Mouse (Mus musculus): Measurements from ENCODE around the gene Gm10073. TPM values are rescaled to one million over a fixed set of nuclear protein-coding genes. Genes with fewer than 3 reads are reported as not detected.
"Not testable (repeated sequence)": the region's sequence is repeated elsewhere in the genome, so short reads cannot be mapped to it uniquely, and the experiment has no call there.

Gm10073 gene
- polyA plus RNA-seq, 1 experiment: 67.4 TPM

DNA sequence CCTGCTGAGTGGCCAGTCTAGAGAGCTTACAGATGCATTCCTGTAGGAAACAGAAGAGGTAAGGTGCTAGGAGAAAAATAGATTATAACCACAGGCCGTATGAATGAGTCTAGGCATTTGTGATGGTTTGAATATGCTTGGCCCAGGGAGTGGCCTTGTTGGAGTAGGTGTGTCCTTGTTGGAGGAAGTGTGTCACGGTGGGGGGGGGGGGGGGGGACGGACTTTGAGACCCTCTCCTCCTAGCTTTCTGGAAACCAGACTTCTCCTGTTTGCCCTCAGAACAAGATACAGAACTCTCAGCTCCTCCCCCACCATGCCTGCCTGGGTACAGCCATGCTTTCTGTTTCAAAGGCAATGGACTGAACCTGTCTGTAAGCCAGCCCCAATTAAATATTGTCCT lies 19.2 kb upstream of the Gm10073 start:
- DNase-seq (ENCODE audit: low read depth): no peak
- TF ChIP-seq CTCF (IDR thresholded peaks at IDR 0.05; ENCODE audit: borderline replicate concordance, extremely low read depth, insufficient read depth, insufficient read length) (no peak), POLR2A (IDR thresholded peaks at IDR 0.05; ENCODE audit: borderline replicate concordance, extremely low read depth, insufficient read depth, insufficient read length, poor library complexity, severe bottlenecking) (no peak)

DNA sequence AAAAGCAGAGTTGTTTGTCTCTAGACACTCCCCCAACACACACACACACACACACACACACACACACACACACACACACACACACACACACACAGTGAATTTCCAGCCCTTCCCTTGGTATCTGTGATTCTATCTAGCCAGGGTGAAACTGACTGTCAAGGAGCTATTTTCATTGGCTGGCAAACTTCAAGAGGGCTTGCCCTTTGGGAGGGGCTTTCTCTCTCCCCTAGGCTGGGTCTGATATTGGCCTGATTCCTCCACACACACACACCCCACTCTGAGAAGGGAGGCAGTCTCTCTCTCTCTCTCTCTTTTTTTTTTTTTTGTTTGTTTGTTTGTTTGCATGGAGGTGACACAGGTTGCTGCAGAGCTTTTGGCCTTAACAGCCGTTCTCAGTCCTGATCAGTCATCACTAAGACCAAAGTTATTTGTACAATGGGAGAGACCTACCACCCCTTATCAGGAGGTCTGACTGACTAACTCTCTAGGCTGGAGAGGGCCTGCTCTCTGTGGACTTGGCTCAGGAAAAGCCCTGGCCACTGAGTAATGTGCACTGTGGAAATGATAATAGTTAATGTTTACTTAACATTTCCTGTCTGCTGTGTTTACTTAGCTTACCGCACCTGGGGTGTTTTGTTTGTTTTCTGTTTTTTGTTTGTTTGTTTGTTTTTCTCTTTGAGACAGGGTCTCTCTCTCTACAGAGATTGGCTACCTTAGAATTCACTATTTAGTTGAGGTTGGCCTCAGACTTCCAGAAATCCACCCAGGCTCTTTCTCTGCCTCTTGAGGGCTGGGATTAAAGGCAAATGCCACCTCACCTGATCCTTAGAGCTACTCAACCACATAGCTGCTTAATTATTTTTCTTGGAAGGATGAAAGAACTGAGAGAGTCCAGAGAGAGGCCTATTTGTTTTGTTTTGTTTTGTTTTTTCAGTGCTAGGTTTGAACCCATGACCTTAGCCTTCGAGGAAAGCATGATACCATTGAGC lies 15.5 kb upstream of the Gm10073 start:
- DNase-seq (ENCODE audit: low read depth): no peak
- no peak for TF ChIP-seq CTCF (IDR thresholded peaks at IDR 0.05; ENCODE audit: borderline replicate concordance, extremely low read depth, insufficient read depth, insufficient read length)
- no peak for TF ChIP-seq POLR2A (IDR thresholded peaks at IDR 0.05; ENCODE audit: borderline replicate concordance, extremely low read depth, insufficient read depth, insufficient read length, poor library complexity, severe bottlenecking)

DNA sequence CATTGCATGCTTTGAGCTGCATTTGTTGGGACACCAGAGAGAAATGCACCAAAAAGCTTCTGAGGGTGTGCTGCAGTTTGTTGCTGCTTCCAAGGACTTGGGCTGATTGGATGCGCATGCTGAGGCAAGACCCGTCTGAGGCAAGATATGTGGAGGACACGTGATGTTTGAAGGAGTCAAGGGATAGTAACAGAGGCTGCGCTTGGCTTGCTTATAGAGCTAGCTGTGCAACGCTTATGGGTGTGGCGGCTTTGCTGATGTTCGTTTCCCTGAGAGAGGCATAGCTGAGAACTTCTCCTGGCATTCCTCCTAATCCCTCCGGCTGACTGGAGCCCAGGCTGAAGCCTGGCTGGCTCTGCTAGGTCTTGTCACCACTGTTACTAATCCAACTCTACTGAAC lies 13.6 kb upstream of the Gm10073 start:
- DNase-seq (ENCODE audit: low read depth): no peak
- TF ChIP-seq CTCF (IDR thresholded peaks at IDR 0.05; ENCODE audit: borderline replicate concordance, extremely low read depth, insufficient read depth, insufficient read length): no peak

DNA sequence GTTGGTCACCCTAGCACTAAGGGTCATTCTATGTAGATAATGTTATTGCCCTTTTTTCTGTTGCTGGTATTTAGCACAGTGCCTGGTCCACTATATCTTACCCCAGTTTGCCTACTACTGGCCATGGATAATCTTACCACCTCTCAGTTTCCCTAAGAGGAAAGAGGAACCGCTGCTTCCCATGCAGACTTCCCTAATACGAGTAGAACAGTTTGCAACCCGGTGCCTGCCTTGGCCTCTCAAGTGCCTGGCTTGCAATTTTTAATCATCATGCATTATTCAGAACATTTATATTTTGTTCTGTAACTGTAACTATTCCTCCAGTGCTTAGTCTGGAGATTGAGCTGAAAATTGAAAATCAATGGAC lies 12.4 kb upstream of the Gm10073 start:
- no peak for TF ChIP-seq POLR2A (IDR thresholded peaks at IDR 0.05; ENCODE audit: borderline replicate concordance, extremely low read depth, insufficient read depth, insufficient read length, poor library complexity, severe bottlenecking)
- no peak for TF ChIP-seq CTCF (IDR thresholded peaks at IDR 0.05; ENCODE audit: borderline replicate concordance, extremely low read depth, insufficient read depth, insufficient read length)
- no peak for DNase-seq (ENCODE audit: low read depth)

DNA sequence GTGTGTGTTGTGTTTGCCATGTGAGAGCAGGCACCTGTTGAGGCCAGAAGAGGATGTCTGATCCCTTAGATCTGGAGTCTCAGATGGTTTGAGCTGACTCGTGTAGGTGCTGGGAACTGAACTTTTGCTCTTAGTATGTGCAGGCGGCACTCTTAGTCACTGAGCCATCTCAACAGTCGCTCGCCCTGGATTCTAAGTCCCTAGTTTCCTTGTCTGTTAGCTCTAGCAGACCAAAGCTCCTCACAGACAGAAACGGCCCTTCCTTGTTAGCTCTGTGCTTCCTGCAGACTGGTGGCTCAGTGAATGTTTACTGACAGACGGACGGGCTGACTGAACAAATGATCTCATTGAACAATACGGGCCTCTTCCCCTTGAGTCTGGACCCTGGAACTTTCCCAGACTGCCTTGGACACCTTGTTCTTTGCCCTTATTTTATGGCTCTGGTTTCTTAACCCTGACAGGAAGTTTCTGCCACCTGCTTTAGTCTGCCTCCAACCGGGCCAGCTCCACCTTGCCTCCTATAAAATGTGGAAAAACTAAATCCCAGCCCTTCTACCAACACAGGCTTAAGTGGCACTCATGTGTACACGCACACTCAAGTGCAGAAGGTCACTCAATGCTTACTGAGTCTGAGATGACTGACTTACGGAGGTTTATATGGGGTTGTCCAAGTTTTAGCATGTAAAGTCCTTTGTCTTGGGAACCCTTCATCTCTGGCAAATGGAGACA lies 11.8 kb upstream of the Gm10073 start:
- TF ChIP-seq POLR2A (IDR thresholded peaks at IDR 0.05; ENCODE audit: borderline replicate concordance, extremely low read depth, insufficient read depth, insufficient read length, poor library complexity, severe bottlenecking): no peak
- TF ChIP-seq CTCF (IDR thresholded peaks at IDR 0.05; ENCODE audit: borderline replicate concordance, extremely low read depth, insufficient read depth, insufficient read length): no peak

DNA sequence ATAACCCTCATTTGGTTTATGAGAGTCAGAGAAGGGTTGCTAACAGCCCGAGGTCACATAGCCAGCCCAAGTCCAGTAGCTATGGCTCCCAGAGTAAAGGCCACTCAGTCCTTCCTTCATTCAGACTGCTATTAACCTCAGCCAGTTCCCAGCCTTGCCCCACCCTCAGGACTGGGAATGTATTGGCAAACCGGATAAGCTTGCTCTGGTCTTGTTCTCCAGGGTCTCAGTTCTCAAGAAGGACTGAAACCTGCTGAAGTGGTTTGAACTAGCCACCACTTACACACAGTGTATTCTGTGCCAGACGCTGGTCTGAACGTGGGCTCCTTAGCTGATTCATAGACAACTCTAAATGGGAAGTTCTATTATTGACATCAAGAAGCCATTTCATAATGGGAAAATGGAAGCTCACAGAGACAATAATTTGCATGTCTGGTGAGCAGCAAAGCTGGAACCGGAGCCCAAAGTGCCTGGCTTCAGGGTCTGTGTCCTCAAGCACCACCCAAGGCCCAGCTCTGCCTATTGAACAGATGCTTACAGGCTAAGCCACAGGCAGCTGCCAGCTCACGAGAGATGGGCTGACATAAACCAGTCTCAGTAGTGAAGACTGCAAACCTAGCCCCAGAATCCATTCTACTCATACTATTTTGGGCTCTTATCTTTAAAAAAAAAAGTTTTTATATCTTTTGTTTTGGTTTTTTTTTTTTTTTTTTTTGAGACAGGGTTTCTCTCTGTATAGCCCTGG lies 8.3 kb upstream of the Gm10073 start:
- no peak for TF ChIP-seq POLR2A (IDR thresholded peaks at IDR 0.05; ENCODE audit: borderline replicate concordance, extremely low read depth, insufficient read depth, insufficient read length, poor library complexity, severe bottlenecking)
- no peak for TF ChIP-seq CTCF (IDR thresholded peaks at IDR 0.05; ENCODE audit: borderline replicate concordance, extremely low read depth, insufficient read depth, insufficient read length)
- DNase-seq (ENCODE audit: low read depth): no peak

More for the DNA sequence above, 11.8 kb upstream of the Gm10073 start:
- DNase-seq (ENCODE audit: low read depth): no peak

DNA sequence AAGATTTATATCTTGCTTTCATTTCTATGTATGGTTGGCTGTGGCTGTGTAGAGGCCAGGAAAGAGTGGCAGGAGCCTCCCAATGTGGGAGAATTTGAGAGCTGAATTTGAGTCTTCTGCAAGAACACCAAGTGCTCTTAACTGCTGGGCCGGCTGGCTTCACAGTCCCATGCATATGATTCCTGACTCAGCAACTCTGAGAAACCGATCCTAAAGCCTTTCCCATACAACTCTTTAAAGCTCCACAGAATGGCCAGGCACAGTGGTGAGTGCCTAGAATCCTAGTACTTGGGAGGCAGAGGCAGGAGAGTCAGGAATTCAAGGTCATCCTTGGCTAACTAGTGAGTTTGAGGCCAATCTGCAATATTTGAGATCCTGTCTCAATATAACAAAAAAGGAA lies 6.2 kb upstream of the Gm10073 start:
- TF ChIP-seq CTCF (IDR thresholded peaks at IDR 0.05; ENCODE audit: borderline replicate concordance, extremely low read depth, insufficient read depth, insufficient read length) (no peak), POLR2A (IDR thresholded peaks at IDR 0.05; ENCODE audit: borderline replicate concordance, extremely low read depth, insufficient read depth, insufficient read length, poor library complexity, severe bottlenecking) (no peak)
- no peak for DNase-seq (ENCODE audit: low read depth)

DNA sequence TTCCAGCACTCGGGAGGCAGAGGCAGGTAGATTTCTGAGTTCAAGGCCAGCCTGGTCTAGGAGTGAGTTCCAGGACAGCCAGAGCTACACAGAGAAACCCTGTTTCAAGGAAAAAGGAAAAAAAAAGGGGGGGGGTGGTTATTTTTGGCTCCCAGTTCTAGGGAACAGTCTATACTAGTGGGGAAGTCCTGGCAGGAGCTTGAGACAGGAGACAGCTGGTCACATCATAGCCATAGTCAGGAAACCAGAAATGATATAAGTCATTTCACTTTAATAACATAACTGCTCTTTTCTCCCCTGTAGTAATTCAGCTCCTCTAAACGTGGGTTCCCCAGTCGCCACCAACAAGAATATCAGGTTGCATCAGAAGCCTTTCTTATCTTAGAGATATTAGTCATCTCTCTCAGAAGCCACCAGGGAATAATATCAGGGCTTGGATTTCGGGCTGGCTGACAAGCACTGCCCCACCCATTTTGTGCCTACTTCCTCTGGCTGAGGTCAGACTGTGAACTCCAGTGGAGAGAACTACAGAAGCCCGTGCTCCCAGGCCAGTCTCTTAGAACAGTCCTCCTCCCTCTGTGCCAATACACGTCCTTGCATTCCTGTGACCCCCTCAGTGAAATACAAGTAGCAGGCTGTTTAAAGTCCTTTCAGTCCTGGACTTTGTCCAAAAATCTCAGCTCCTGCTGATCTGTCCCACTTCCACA lies 3.7 kb upstream of the Gm10073 start:
- peak; percentile 51 for DNase-seq (ENCODE audit: low read depth)

DNA sequence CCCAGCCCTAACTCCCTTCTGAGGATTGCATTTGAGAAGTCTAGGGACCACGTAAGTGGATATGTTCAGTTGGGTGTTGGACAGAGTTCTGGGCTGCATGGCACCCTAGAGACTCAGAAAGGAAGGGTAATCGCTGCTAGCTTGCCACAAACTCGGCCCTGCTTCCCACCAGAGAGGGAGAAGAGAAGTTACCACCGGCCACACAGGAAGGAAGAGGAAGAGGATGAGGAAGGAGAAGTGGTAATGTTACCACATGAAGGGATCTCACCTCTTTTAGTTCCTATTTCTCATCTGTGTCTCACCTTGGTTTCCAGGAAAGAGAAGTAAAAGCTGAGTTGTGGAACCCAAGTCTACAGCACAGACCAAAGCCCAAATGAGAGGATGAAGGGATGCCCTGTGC lies 1.0 kb upstream of the Gm10073 start:
- TF ChIP-seq CTCF (IDR thresholded peaks at IDR 0.05; ENCODE audit: borderline replicate concordance, extremely low read depth, insufficient read depth, insufficient read length): no peak
- no peak for TF ChIP-seq POLR2A (IDR thresholded peaks at IDR 0.05; ENCODE audit: borderline replicate concordance, extremely low read depth, insufficient read depth, insufficient read length, poor library complexity, severe bottlenecking)
- DNase-seq (ENCODE audit: low read depth): no peak

More for the DNA sequence above, 3.7 kb upstream of the Gm10073 start:
- TF ChIP-seq CTCF (IDR thresholded peaks at IDR 0.05; ENCODE audit: borderline replicate concordance, extremely low read depth, insufficient read depth, insufficient read length) (no peak), POLR2A (IDR thresholded peaks at IDR 0.05; ENCODE audit: borderline replicate concordance, extremely low read depth, insufficient read depth, insufficient read length, poor library complexity, severe bottlenecking) (no peak)

DNA sequence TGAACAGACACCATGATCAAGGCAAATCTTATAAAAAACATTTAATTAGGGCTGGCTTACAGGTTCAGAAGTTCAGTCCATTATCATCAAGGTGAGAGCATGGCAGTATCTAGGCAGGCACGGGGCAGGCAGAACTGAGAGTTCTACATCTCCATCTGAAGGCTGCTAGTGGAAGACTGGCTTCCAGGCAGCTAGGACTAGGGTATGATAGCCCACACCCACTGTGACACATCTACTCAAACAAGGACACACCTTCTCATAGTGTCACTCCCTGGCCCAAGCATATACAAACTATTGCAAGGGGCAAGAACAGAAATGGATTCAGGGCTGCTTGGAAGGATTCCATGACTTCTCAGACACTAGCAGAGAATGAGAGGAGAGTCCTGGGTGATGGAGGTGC lies 1.1 kb downstream of the Gm10073 start:
- DNase-seq (ENCODE audit: low read depth): not testable (repeated sequence)

Measured in brain, embryonic 14.5 days (tissue).